Mouse (Mus musculus): Measurements from ENCODE around the gene Clca3b. TPM values are rescaled to one million over a fixed set of nuclear protein-coding genes. Genes with fewer than 3 reads are reported as not detected.

Clca3b gene
- not detected in 2 replicates for polyA plus RNA-seq (2012; rRNA removed)

GRCm38 (mm10) chr3:144849014-144849556, at the start of gene Clca3b:
TSS of gene Clca3b (minus strand) at chr3:144849357.

GRCm38 (mm10) chr3:144819219-144819618, 29.9 kb downstream of the Clca3b start, which contains the start of gene Clca3a2:
TSS of gene Clca3a2 (minus strand) at chr3:144819494.

Other genes with a start within 250 kb of the Clca3b start
- gene Sh3glb1, start 129.0 kb downstream of the Clca3b start, polyA plus RNA-seq (2012; rRNA removed): 8.7 and 10.4 TPM in 2 replicates
- 20.6 and 22.9 TPM in 2 replicates for gene Clca3a1, start 88.4 kb downstream of the Clca3b start, polyA plus RNA-seq (2012; rRNA removed)
- not detected in 2 replicates for gene Clca3a2, start 29.9 kb downstream of the Clca3b start, polyA plus RNA-seq (2012; rRNA removed)
- 0.16 TPM in 1 of 2 replicates, not detected in the other for gene Clca4b, start 83.2 kb upstream of the Clca3b start, polyA plus RNA-seq (2012; rRNA removed)
- gene Clca4a, start 125.7 kb upstream of the Clca3b start, polyA plus RNA-seq (2012; rRNA removed): not detected in 2 replicates
- 0.02 and 0.06 TPM in 2 replicates for gene Clca1, start 183.4 kb upstream of the Clca3b start, polyA plus RNA-seq (2012; rRNA removed)

All from liver, embryonic 18 days (tissue).